Mouse (Mus musculus) layer of hippocampus, adult 2 months (tissue): ENCODE data around the gene Cd28. TPM values are rescaled to one million over a fixed set of nuclear protein-coding genes. Genes with fewer than 3 reads are reported as not detected.
A peak's percentile ranks its signal among the peaks of the same experiment; 100 is the strongest.

Experiments
- DNase-seq, 2 experiments: peaks; one replicate each; pipeline ENCODE4 v3.0.0; 2022; ENCODE audit warnings: low spot score in 2 of 2
- H3K27ac ChIP-seq: fragments of 200-600 bp; 2 replicates; pipeline ENCODE4 v1.8.1; 2022
- H3K4me3 ChIP-seq: fragments of 200-600 bp; 2 replicates; pipeline ENCODE4 v1.8.1; 2022; ENCODE audit warnings: mild to moderate bottlenecking
- CTCF ChIP-seq: fragments of 200-600 bp; conservative IDR thresholded peaks from 2 replicates; pipeline ENCODE4 v1.8.1; 2022; ENCODE audit warnings: antibody characterized with exemption, mild to moderate bottlenecking, moderate library complexity
- long read RNA-seq, 2 experiments: library from polyadenylated mRNA; stranded (forward); transcript quantifications; one replicate each; pipeline ENCODE4 v2.0.0; 2021; ENCODE audit warnings: borderline mapping rate in 2 of 2
- total RNA-seq, 2 experiments: library from RNA; stranded (reverse); gene quantifications; 2 replicates each; pipeline ENCODE4 v1.2.3; 2021

The Cd28 gene
- under 1 TPM; 0.15 to 0.17 TPM for total RNA-seq
- long read RNA-seq, experiment 1, result 0 reads
- long read RNA-seq, experiment 2, result 0 reads

GRCm38 (mm10) chr1:60716567-60716966, at the start of gene Cd28:
Cd28 (plus strand) TSS chr1:60716800.
- H3K27ac ChIP-seq, result peak within 1 kb of the TSS; percentile 32; the same call in 1 of the 2 replicates
- DNase-seq, result no peak
- no peak within 1 kb of the TSS; the same call in 1 of the 2 replicates for H3K4me3 ChIP-seq
- no peak for TF ChIP-seq CTCF

- peak overlapping the region; percentile 78 for H3K27ac ChIP-seq
- no peak for TF ChIP-seq CTCF
- DNase-seq, result peak; percentile 13
- peak overlapping the region; percentile 52 for H3K4me3 ChIP-seq
Observed at GRCm38 (mm10) chr1:60667873-60668616, 48.6 kb upstream of the Cd28 start.

DNA sequence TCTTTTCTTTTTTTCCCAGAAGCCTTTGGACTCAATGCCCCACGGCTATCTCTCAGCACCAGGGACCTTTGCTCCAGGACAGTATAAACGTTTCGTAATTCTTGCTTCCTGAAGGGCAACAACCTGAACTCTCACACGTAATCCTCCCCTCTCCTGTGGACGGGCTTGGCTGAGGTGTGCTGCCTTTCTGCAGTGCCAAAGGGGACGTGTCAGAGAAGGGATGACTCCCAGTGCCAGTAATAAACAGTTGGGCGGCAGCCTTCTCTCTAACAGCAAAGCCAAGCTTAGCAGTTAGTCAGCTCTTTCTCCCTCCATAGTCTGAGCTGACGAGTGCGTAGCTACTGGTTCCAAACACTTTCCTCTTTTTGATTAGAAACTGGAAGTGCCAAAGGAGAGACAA, 47.6 kb upstream of the Cd28 start:
- DNase-seq, result no peak
- no peak overlapping the region for H3K27ac ChIP-seq
- no peak overlapping the region for H3K4me3 ChIP-seq
- TF ChIP-seq CTCF, result no peak

DNA sequence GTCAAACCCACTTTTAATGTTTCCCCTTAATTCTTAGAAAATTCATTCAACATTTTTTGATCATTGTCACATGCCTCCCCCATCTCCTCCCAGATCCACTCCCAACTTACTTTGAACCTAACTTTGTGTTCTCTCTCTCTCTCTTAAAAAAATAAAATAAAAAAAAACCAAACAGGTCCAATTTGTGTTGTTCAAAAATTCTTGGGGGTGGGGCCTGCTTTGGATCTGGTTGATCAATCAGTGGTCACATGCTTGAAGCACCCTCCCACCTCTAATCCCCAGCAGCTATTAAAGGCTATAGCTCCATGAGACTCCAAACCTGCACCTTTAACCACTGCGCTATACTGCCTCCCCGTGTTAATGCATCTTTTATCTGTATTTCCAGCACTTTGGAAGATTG, 46.9 kb upstream of the Cd28 start:
- TF ChIP-seq CTCF, result no peak
- no peak overlapping the region for H3K27ac ChIP-seq
- no peak for DNase-seq

GRCm38 (mm10) chr1:60670172-60670571, 46.4 kb upstream of the Cd28 start:
- no peak for TF ChIP-seq CTCF
- no peak overlapping the region for H3K27ac ChIP-seq
- no peak overlapping the region for H3K4me3 ChIP-seq
- DNase-seq, result no peak

More for the DNA sequence above, 46.9 kb upstream of the Cd28 start:
- H3K4me3 ChIP-seq, result no peak overlapping the region

- DNase-seq, result peak in 1 of 2 experiments; percentile 10
- 0 out of 2 replicates have a peak, but pooled peaks have one; percentile 8 for TF ChIP-seq CTCF
- H3K4me3 ChIP-seq, result no peak overlapping the region
- H3K27ac ChIP-seq, result no peak overlapping the region
Observed at GRCm38 (mm10) chr1:60683766-60684165, 32.8 kb upstream of the Cd28 start.

DNA sequence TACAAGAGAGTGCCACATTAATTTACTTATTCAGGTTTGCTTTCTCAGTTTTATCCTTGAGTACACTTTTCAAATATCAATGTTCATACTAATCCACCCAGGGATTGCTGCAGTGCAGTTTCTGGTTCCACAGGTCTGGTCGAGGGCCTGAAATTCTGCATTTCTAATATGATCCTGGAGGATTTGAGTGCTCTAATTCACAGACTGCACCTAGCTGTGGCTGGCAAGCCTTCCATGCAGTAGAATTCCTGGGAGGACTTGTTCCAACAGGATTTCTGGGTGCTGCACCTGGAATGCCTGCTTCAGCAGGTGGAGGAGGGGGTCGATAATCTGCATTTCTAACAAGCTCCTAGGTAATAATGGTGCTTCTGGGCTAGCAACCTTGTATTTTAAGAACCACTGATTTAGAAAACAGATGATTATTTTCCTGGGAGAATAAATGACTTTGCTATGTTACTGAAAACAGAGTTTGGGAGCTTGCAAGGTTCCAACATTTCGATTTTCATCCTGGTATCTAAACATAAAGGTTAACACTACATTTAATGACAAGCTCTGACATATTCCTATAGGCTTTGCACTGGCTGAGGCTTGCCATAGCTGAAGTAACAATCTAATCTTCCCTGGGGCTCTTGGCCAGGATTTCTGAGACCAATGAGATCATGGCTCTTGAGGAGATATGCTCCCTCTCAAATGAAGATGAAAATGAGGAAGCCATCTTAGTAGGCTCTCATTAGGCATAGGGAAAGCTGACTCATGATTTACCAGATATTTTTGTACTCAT, 20.3 kb upstream of the Cd28 start:
- no peak overlapping the region for H3K4me3 ChIP-seq
- no peak for DNase-seq
- no peak overlapping the region for H3K27ac ChIP-seq
- no peak for TF ChIP-seq CTCF

GRCm38 (mm10) chr1:60702641-60703040, 14.0 kb upstream of the Cd28 start:
- Histone ChIP-seq H3K27ac (peak overlapping the region; percentile 28; the same call in 1 of the 2 replicates), H3K4me3 (no peak overlapping the region)
- TF ChIP-seq CTCF, result no peak
- no peak for DNase-seq

- TF ChIP-seq CTCF, result no peak
- Histone ChIP-seq H3K4me3 (no peak overlapping the region), H3K27ac (no peak overlapping the region)
- DNase-seq, result no peak
Observed at GRCm38 (mm10) chr1:60713238-60713637, 3.4 kb upstream of the Cd28 start.

DNA sequence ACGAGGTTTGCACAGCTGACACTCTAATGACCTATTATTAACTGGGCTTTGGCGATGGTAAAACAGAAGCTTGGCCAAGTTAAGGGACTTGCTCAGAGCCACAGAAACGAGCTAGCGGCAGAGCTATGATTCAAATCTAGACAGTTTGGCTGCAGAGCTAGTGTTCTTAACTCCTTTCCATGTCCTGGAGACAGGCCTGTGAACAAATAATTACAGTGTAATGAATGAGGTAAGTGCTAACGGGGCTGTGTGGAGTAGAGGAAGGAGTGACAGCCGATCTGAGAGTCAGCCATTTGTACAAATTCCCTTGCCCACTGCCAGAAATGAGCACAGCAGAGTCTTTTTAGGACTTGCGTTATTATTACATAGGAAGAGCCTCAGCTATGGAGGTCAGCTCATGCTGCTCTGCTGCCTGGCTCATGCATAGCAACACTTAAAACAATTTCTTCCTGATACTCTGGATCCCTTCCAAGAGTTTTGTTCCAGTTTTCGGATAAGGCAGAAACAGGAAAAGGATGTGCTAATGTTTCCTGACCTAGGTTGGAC, 876 bp upstream of the Cd28 start:
- no peak for TF ChIP-seq CTCF
- Histone ChIP-seq H3K4me3 (no peak overlapping the region; the same call in 1 of the 2 replicates), H3K27ac (peak overlapping the region; percentile 32; the same call in 1 of the 2 replicates)
- no peak for DNase-seq

GRCm38 (mm10) chr1:60718580-60718979, 2.0 kb downstream of the Cd28 start:
- no peak overlapping the region for H3K4me3 ChIP-seq
- DNase-seq, result no peak
- peak overlapping the region; percentile 19; the same call in 1 of the 2 replicates for H3K27ac ChIP-seq
- TF ChIP-seq CTCF, result no peak

- H3K27ac ChIP-seq, result no peak overlapping the region
- no peak for TF ChIP-seq CTCF
- no peak for DNase-seq
- no peak overlapping the region for H3K4me3 ChIP-seq
Observed at GRCm38 (mm10) chr1:60723555-60723954, 7.0 kb downstream of the Cd28 start.

GRCm38 (mm10) chr1:60731940-60732339, 15.3 kb downstream of the Cd28 start:
- H3K4me3 ChIP-seq, result no peak overlapping the region

More at GRCm38 (mm10) chr1:60731940-60732339, 15.3 kb downstream of the Cd28 start:
- TF ChIP-seq CTCF, result no peak
- H3K27ac ChIP-seq, result peak overlapping the region; percentile 32; the same call in 1 of the 2 replicates
- DNase-seq, result no peak
